In the genomic region with DNA sequence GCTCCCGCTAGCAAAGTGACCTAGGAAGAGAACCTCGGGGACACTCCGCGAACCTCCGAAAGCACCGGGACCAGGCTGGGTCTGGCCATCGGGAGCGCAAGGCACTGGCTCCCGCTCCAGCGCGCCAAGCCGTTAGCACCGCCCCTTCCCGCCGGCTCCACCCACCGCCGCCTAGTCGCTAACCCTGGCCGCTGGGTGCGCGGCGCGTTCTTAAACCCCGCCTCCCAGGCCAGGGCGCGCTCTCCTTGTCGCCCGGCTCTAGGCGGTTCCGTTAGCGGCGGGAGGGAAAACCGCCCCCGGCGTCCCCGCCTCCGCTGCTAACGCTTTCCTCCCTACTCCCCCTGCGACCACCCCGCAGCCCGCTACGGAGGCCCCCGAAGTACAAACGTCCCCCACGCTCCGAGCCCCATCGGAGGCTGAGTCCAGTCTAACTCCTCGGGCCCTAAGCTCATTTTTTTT, we compare ENCODE assay signal across 8 mouse cellular contexts. TPM values are rescaled to one million over a fixed set of nuclear protein-coding genes. Genes with fewer than 3 reads are reported as not detected.
DNase-seq lines count a peak whose midpoint lies in the region; ATAC-seq and TF ChIP-seq lines count a peak whose summit lies in the region.

A gene (plus strand): TSS at position 237 of the 459 bp plus-strand sequence.
A gene (minus strand): TSS at position 328 of the 459 bp plus-strand sequence.

- POLR2A ChIA-PET in Patski (lab: Charles Lee) = interaction anchor here (0.6 to 1.2 kb wide), 2 partner anchors 74 to 740 kb away, joined by 3 read pairs; no protein-coding TSS in a partner anchor

- no peaks in the 10 kb centered on the region for H3K36me3 ChIP-seq in hindbrain, embryonic 12.5 days

- no peak for TF ChIP-seq CTCF in Patski (IDR thresholded peaks at IDR 0.05)

- peak; percentile 98 for ATAC-seq in Patski
- ATAC-seq in hindbrain, embryonic 12.5 days (ENCODE audit: low FRiP score) = peak; percentile 97

- peak within 1 kb of the TSS; percentile 85 for H3K9ac ChIP-seq in hindbrain, embryonic 12.5 days

- under 1% methylated on average over 45 of the region's 48 CpGs for WGBS in hindbrain, embryonic 12.5 days

- peak; percentile 48 for DNase-seq in Patski (ENCODE audit: low read depth, low spot score)
- DNase-seq in cerebellum, postnatal 10 days = peak; percentile 97 to 99
- DNase-seq in frontal cortex, postnatal 10 days (ENCODE audit: low spot score in 2 of 2) = peak; percentile 91 to 94
- DNase-seq in layer of hippocampus, postnatal 36 days = peak; percentile 93 to 94
- DNase-seq in lung, postnatal 36 days = peak; percentile 98
- peak; percentile 98 for DNase-seq in retina, postnatal 1 day
- DNase-seq in urinary bladder, adult 18-20 months (ENCODE audit: low spot score in 2 of 2) = peak; percentile 94 to 95

- in situ Hi-C loops in Patski (cut with MboI; ENCODE audit: low pct_unique_long_range_greater_than_20kb) = no loop called here

- peak within 1 kb of the TSS; percentile 61 for H3K4me3 ChIP-seq in hindbrain, embryonic 12.5 days

- H3K4me2 ChIP-seq in hindbrain, embryonic 12.5 days (replicated peaks) = peak within 1 kb of the TSS; percentile 74

- H3K9me3 ChIP-seq in hindbrain, embryonic 12.5 days (replicated peaks) = no peaks in the 10 kb centered on the region

- peak within 1 kb of the TSS; percentile 92 for H3K27ac ChIP-seq in hindbrain, embryonic 12.5 days

- H3K27me3 ChIP-seq in Patski = no peaks in the 10 kb centered on the region
- no peaks in the 10 kb centered on the region for H3K27me3 ChIP-seq in hindbrain, embryonic 12.5 days

- CTCF ChIA-PET in Patski (lab: Charles Lee) = no interaction called here

- peaks cover 20% of the 10 kb centered on the region for H3K4me1 ChIP-seq in hindbrain, embryonic 12.5 days

RNA-seq across cellular contexts. Expression of the first gene that starts in this region (rescaled TPM):
- polyA plus RNA-seq in Patski (2021) = 22.7 TPM
- polyA plus RNA-seq in hindbrain, embryonic 12.5 days (2016; fragmentation: Nextera tagmentation; extraction: Ambion mirVana) = 56.1 and 57.7 TPM in 2 replicates
- total RNA-seq in layer of hippocampus, postnatal 36 days (2021) = 10 to 100 TPM; 38.9 to 39.4 TPM

RNA-seq across cellular contexts. Expression of the second gene that starts in this region (rescaled TPM):
- polyA plus RNA-seq in Patski (2021) = 0.05 TPM
- 0.40 and 0.60 TPM in 2 replicates for polyA plus RNA-seq in hindbrain, embryonic 12.5 days (2016; fragmentation: Nextera tagmentation; extraction: Ambion mirVana)
- total RNA-seq in layer of hippocampus, postnatal 36 days (2021) = under 1 TPM; 0.22 to 0.30 TPM

Comparison
In these comparisons a context has a peak if more than half of its experiments do, and no peak if none do; other contexts are left out.
1. Peak in every context shown above with its lines: DNase-seq, ATAC-seq, H3K4me3 ChIP-seq and H3K27ac ChIP-seq.
2. DNase-seq: peak in every context shown above with its lines; median percentile 98 in cerebellum, postnatal 10 days; 98 in lung, postnatal 36 days; 98 in retina, postnatal 1 day; 94 in urinary bladder, adult 18-20 months; 94 in layer of hippocampus, postnatal 36 days; 92 in frontal cortex, postnatal 10 days; 48 in Patski.